Mouse (Mus musculus) heart, embryonic 13.5 days (tissue): ENCODE results near the gene Il1r1. TPM values are rescaled to one million over a fixed set of nuclear protein-coding genes. Genes with fewer than 3 reads are reported as not detected.

Experiments
- ATAC-seq: fragments of 200-750 bp; cut with Nextera tagmentation; 2 replicates; pipeline ENCODE4 v1.8.0; 2017; ENCODE audit warnings: moderate TSS enrichment; ENCODE audit not compliant: insufficient number of reproducible peaks, low FRiP score, low TSS enrichment; ENCODE audit errors: extremely low read depth
- H3K27ac ChIP-seq: fragments of 300-500 bp; sonication (generic); replicated peaks from 2 replicates; pipeline ENCODE4 v1.5.1; 2015; ENCODE audit warnings: moderate library complexity, mild to moderate bottlenecking, inconsistent platforms
- H3K27me3 ChIP-seq: fragments of 300-500 bp; sonication (generic); replicated peaks from 2 replicates; pipeline ENCODE4 v1.6.1; 2015; ENCODE audit warnings: mild to moderate bottlenecking, inconsistent platforms
- H3K36me3 ChIP-seq: fragments of 300-500 bp; sonication (generic); 2 replicates; pipeline ENCODE4 v1.6.1; 2015; ENCODE audit warnings: mild to moderate bottlenecking, inconsistent platforms
- H3K4me1 ChIP-seq: fragments of 300-500 bp; sonication (generic); 2 replicates; pipeline ENCODE4 v1.6.1; 2015; ENCODE audit warnings: inconsistent platforms
- H3K4me2 ChIP-seq: fragments of 300-500 bp; sonication (generic); 2 replicates; pipeline ENCODE4 v1.6.1; 2015; ENCODE audit warnings: inconsistent platforms, mild to moderate bottlenecking, moderate library complexity
- H3K4me3 ChIP-seq: fragments of 300-500 bp; sonication (generic); 2 replicates; pipeline ENCODE4 v1.5.1; 2015; ENCODE audit warnings: moderate library complexity, mild to moderate bottlenecking, inconsistent platforms
- H3K9ac ChIP-seq: fragments of 300-500 bp; sonication (generic); 2 replicates; pipeline ENCODE4 v1.6.1; 2015; ENCODE audit warnings: inconsistent platforms, mild to moderate bottlenecking, moderate library complexity
- H3K9me3 ChIP-seq: fragments of 300-500 bp; sonication (generic); 2 replicates; pipeline ENCODE4 v1.6.1; 2016; ENCODE audit warnings: inconsistent platforms
- WGBS: fragments of 180-500 bp; shearing (Covaris S2); methylation state at CpG from one replicate; pipeline ENCODE4 v1.1.7; 2015; ENCODE audit warnings: mixed read lengths; 5-methylcytosine and 5-hydroxymethylcytosine counted together
- polyA plus RNA-seq: library from polyadenylated mRNA; unstranded; fragments of >200 nt; fragmentation: Nextera tagmentation; extraction: Ambion mirVana; gene quantifications from 2 replicates; pipeline ENCODE4 v1.2.1, GENCODE M21; 2015

The Il1r1 gene
- polyA plus RNA-seq, 1 experiment from 2014 or later, result 6.3 TPM

DNA sequence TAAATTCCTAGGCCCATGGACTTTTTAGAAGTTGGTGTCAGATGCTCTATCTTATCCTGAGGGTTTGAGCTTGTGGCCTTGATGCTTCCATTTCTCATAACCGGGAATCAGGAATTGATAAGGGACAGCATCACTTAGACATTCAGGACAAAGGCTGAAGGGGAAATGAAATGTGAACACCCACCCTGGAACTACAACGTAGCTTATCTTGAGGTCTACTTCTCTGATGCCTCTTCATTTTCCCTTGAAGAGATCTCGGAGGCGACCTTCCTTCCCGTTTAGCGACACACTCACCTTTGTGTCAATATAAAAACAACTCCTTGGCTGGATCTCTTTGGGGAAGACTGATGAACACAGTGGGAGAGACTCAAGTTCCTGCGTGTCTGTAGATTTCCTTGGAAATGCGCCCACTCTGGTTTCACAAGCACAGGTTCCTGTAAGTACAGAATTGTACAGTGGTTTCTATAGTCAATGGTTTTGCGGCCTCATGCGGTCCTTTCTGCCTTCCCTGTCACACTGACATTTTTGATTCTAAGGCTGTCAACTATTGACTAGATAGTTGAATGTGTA, 46.7 kb downstream of the Il1r1 start:
- Histone ChIP-seq H3K27me3 (no peaks in the 10 kb centered on the region), H3K36me3 (no peaks in the 10 kb centered on the region), H3K4me1 (peaks cover 39% of the 10 kb centered on the region), H3K9me3 (no peaks in the 10 kb centered on the region), H3K4me2 (no peak overlapping the region), H3K9ac (no peak overlapping the region), H3K4me3 (no peak overlapping the region), H3K27ac (no peak overlapping the region)
- ATAC-seq, result no peak
- 79% methylated on average over 10 of the region's 10 CpGs for WGBS

DNA sequence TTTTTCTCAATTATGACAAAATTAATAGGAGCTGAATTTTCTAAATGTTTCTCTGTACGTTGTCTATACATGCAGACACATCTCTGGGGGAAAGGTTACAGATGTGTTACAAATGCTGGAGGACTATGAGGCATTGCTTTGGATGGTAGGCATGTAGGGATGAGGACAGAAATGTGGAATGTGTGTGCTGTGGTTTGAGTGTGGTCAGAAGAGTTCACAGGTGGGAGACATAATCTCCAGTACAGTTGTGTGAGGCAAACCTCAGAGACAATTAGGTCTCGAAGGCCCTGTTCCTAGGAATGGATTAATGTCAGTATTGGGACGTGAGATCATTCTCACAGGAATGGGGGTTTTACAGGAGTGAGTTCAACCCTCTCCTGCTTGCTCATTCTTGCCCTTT, 47.3 kb downstream of the Il1r1 start:
- H3K4me1 ChIP-seq, result peaks cover 34% of the 10 kb centered on the region
- no peaks in the 10 kb centered on the region for H3K27me3 ChIP-seq
- H3K4me3 ChIP-seq, result no peak overlapping the region
- H3K4me2 ChIP-seq, result no peak overlapping the region
- WGBS, result 76% methylated on average over 3 of the region's 3 CpGs
- no peak overlapping the region for H3K9ac ChIP-seq
- ATAC-seq, result no peak
- H3K36me3 ChIP-seq, result 0 out of 2 replicates have a peak, but pooled peaks cover 3% of the 10 kb centered on the region
- H3K9me3 ChIP-seq, result no peaks in the 10 kb centered on the region
- no peak overlapping the region for H3K27ac ChIP-seq

- H3K9me3 ChIP-seq, result no peaks in the 10 kb centered on the region
- no peaks in the 10 kb centered on the region for H3K27me3 ChIP-seq
- no peak overlapping the region for H3K27ac ChIP-seq
- no peak overlapping the region for H3K4me3 ChIP-seq
- H3K4me2 ChIP-seq, result no peak overlapping the region
- no peak overlapping the region for H3K9ac ChIP-seq
- 0 out of 2 replicates have a peak, but pooled peaks cover 7% of the 10 kb centered on the region for H3K36me3 ChIP-seq
- 79% methylated on average over 1 of the region's 1 CpGs for WGBS
- no peak for ATAC-seq
- peaks cover 26% of the 10 kb centered on the region for H3K4me1 ChIP-seq
Measured at GRCm38 (mm10) chr1:40273491-40273890, 48.6 kb downstream of the Il1r1 start.

GRCm38 (mm10) chr1:40275285-40276013, 50.6 kb downstream of the Il1r1 start:
- H3K4me3 ChIP-seq, result no peak overlapping the region
- no peak overlapping the region for H3K4me2 ChIP-seq
- H3K36me3 ChIP-seq, result 0 out of 2 replicates have a peak, but pooled peaks cover 7% of the 10 kb centered on the region
- H3K9ac ChIP-seq, result no peak overlapping the region
- H3K9me3 ChIP-seq, result no peaks in the 10 kb centered on the region
- 58% methylated on average over 10 of the region's 10 CpGs for WGBS
- no peak for ATAC-seq
- no peaks in the 10 kb centered on the region for H3K27me3 ChIP-seq
- H3K27ac ChIP-seq, result no peak overlapping the region
- H3K4me1 ChIP-seq, result peaks cover 20% of the 10 kb centered on the region

DNA sequence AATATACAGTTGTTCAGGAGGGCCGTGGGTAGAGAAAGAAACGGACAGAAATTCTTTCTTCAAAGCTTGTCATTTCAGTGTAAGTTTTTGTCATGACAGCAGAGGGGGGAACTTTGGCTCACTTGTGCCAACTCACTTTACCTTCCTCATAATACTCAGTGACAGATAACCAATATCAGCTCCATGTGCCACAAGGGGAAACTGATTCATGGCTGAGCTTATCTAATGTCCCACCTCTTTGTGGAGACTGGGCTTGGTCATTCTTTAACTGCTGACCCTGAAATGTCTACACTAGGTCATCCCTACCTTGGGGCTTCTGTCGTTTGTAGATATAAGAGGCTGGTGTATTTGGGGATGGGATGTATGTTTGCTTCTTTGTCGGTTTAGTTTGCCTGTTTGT, 53.1 kb downstream of the Il1r1 start:
- WGBS, result 80% methylated on average over 4 of the region's 4 CpGs
- Histone ChIP-seq H3K9me3 (no peaks in the 10 kb centered on the region), H3K4me3 (no peak overlapping the region), H3K4me1 (peaks cover 28% of the 10 kb centered on the region), H3K4me2 (no peak overlapping the region), H3K36me3 (0 out of 2 replicates have a peak, but pooled peaks cover 7% of the 10 kb centered on the region), H3K27me3 (no peaks in the 10 kb centered on the region), H3K9ac (no peak overlapping the region), H3K27ac (no peak overlapping the region)
- ATAC-seq, result no peak

DNA sequence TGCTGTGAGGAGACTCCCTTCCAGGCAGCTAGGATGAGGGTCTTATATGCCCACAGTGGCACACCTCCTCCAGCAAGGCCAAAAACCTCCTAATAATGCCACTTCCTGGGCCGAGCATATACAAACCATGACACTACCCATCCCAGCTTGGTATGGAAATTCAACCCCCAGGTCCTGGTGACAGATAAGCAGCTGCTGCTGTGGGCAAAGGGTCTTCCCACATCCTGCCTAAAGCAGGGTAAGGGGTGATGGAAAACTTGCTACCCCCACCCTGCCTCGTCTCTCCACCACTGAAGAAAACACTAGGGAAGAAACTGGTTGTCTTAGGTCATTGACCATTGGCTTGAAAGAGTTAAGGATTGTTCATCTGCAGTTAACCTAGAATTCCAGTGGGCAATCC, 53.8 kb downstream of the Il1r1 start:
- H3K36me3 ChIP-seq, result 0 out of 2 replicates have a peak, but pooled peaks cover 7% of the 10 kb centered on the region
- H3K9me3 ChIP-seq, result no peaks in the 10 kb centered on the region
- no peak for ATAC-seq
- peaks cover 23% of the 10 kb centered on the region for H3K4me1 ChIP-seq
- H3K4me2 ChIP-seq, result no peak overlapping the region
- H3K27ac ChIP-seq, result no peak overlapping the region
- H3K9ac ChIP-seq, result no peak overlapping the region
- H3K27me3 ChIP-seq, result no peaks in the 10 kb centered on the region
- WGBS, result 59% methylated on average over 2 of the region's 2 CpGs
- H3K4me3 ChIP-seq, result no peak overlapping the region

DNA sequence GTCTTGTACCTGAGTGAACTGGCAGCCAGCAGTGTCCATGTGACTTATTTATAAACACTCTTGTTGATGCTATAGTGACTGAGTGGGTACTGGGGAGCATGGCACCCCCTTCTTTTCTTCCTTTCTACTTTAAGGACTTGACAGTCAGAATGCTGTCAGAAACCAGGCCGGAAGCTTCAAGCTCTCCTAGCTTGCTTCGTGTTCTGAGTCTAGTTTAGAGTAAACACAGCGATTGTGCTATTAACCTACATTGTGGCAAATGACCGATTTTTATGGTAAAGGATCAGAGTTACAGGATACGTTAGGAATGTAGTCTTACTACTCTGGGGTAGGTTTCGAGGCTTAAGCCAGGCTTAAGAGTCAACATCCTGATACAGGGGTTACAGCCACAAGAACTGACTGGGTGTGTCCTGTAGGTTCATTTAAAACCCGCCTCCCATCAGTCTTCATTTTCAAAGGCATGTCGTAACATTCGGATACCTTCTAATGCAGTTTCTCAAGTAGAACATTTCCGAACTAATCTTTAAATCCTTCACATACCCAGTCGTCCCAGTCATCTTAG, 54.4 kb downstream of the Il1r1 start:
- no peak overlapping the region for H3K9ac ChIP-seq
- no peaks in the 10 kb centered on the region for H3K27me3 ChIP-seq
- no peak overlapping the region for H3K4me3 ChIP-seq
- H3K36me3 ChIP-seq, result 0 out of 2 replicates have a peak, but pooled peaks cover 7% of the 10 kb centered on the region
- H3K27ac ChIP-seq, result no peak overlapping the region
- H3K9me3 ChIP-seq, result no peaks in the 10 kb centered on the region
- no peak overlapping the region for H3K4me2 ChIP-seq
- no peak for ATAC-seq
- H3K4me1 ChIP-seq, result peaks cover 27% of the 10 kb centered on the region
- WGBS, result 77% methylated on average over 11 of the region's 11 CpGs

DNA sequence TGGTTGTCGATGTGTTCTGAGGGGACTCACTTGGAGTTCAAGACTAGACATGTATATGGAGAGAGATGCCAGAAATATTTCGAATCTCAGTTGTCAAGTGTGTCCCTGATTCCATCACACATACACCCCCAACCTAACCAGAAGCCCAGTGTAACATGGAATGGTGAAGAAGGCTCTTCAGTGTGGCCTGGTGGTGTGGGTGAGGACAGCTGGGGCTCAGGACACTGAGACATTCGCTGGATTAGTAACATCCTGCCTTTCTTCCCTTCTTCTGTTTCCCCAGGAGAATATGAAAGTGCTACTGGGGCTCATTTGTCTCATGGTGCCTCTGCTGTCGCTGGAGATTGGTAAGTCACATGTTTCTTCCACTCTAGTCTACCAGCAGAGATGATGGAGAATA, 57.1 kb downstream of the Il1r1 start:
- no peak overlapping the region for H3K9ac ChIP-seq
- H3K9me3 ChIP-seq, result no peaks in the 10 kb centered on the region
- no peak overlapping the region for H3K4me2 ChIP-seq
- ATAC-seq, result no peak
- H3K4me3 ChIP-seq, result no peak overlapping the region
- H3K27ac ChIP-seq, result no peak overlapping the region
- H3K4me1 ChIP-seq, result peaks cover 18% of the 10 kb centered on the region
- H3K36me3 ChIP-seq, result 0 out of 2 replicates have a peak, but pooled peaks cover 6% of the 10 kb centered on the region
- WGBS, result 67% methylated on average over 4 of the region's 4 CpGs
- H3K27me3 ChIP-seq, result no peaks in the 10 kb centered on the region

- H3K4me1 ChIP-seq, result peaks cover 18% of the 10 kb centered on the region
- 0 out of 2 replicates have a peak, but pooled peaks cover 2% of the 10 kb centered on the region for H3K36me3 ChIP-seq
- no peak overlapping the region for H3K9ac ChIP-seq
- WGBS, result 57% methylated on average over 3 of the region's 3 CpGs
- H3K9me3 ChIP-seq, result no peaks in the 10 kb centered on the region
- no peak for ATAC-seq
- no peak overlapping the region for H3K4me2 ChIP-seq
- no peaks in the 10 kb centered on the region for H3K27me3 ChIP-seq
- H3K4me3 ChIP-seq, result no peak overlapping the region
- no peak overlapping the region for H3K27ac ChIP-seq
Measured at GRCm38 (mm10) chr1:40282394-40282793, 57.5 kb downstream of the Il1r1 start.

- no peak for ATAC-seq
- no peak overlapping the region for H3K9ac ChIP-seq
- H3K4me2 ChIP-seq, result no peak overlapping the region
- H3K27ac ChIP-seq, result no peak overlapping the region
- H3K4me1 ChIP-seq, result peaks cover 18% of the 10 kb centered on the region
- no peaks in the 10 kb centered on the region for H3K27me3 ChIP-seq
- 39% methylated on average over 5 of the region's 5 CpGs for WGBS
- H3K9me3 ChIP-seq, result no peaks in the 10 kb centered on the region
- no peaks in the 10 kb centered on the region for H3K36me3 ChIP-seq
- no peak overlapping the region for H3K4me3 ChIP-seq
Measured at GRCm38 (mm10) chr1:40283995-40284394, 59.1 kb downstream of the Il1r1 start.

- ATAC-seq, result no peak
Measured at GRCm38 (mm10) chr1:40290489-40291255, 65.8 kb downstream of the Il1r1 start.

More at GRCm38 (mm10) chr1:40290489-40291255, 65.8 kb downstream of the Il1r1 start:
- H3K27ac ChIP-seq, result no peak overlapping the region
- peaks cover 15% of the 10 kb centered on the region for H3K36me3 ChIP-seq
- no peak overlapping the region for H3K4me3 ChIP-seq
- H3K9me3 ChIP-seq, result no peaks in the 10 kb centered on the region
- no peaks in the 10 kb centered on the region for H3K27me3 ChIP-seq
- WGBS, result 74% methylated on average over 12 of the region's 12 CpGs
- H3K4me1 ChIP-seq, result no peaks in the 10 kb centered on the region
- H3K4me2 ChIP-seq, result no peak overlapping the region
- no peak overlapping the region for H3K9ac ChIP-seq
